Mouse (Mus musculus) cerebellum, adult 2 months (tissue): ENCODE measurements around the gene Fbxl20. TPM values are rescaled to one million over a fixed set of nuclear protein-coding genes. Genes with fewer than 3 reads are reported as not detected.
"Not testable (repeated sequence)": the region's sequence is repeated elsewhere in the genome, so short reads cannot be mapped to it uniquely, and the experiment has no call there.

Experiments
- DNase-seq, 2 experiments: peaks; one replicate each; pipeline ENCODE4 v3.0.0; 2021
- H3K27ac ChIP-seq: fragments of 200-500 bp; 2 replicates; pipeline ENCODE4 v1.5.1; 2012; ENCODE audit warnings: low read length, control low read depth, inconsistent platforms; ENCODE audit not compliant: insufficient read depth
- H3K27me3 ChIP-seq: fragments of 200-500 bp; 2 replicates; pipeline ENCODE4 v1.6.1; 2012; ENCODE audit warnings: inconsistent platforms, mild to moderate bottlenecking, low read length, moderate library complexity; ENCODE audit not compliant: control insufficient read depth, insufficient read depth
- H3K4me1 ChIP-seq: fragments of 200-500 bp; 2 replicates; pipeline ENCODE4 v1.6.1; 2011; ENCODE audit warnings: low read length; ENCODE audit not compliant: control insufficient read depth, insufficient read depth
- H3K4me3 ChIP-seq: fragments of 200-500 bp; replicated peaks from 2 replicates; pipeline ENCODE3; 2011; ENCODE audit warnings: mild to moderate bottlenecking, low read depth, low read length, control low read depth; ENCODE audit not compliant: insufficient read depth
- CTCF ChIP-seq: fragments of 200-500 bp; IDR thresholded peaks from 2 replicates; pipeline ENCODE4 v1.5.1; 2011; ENCODE audit warnings: low read depth, mild to moderate bottlenecking, control low read depth, low read length, moderate library complexity, borderline replicate concordance; ENCODE audit not compliant: insufficient read depth
- POLR2A ChIP-seq: fragments of 200-500 bp; IDR thresholded peaks from 2 replicates; pipeline ENCODE4 v1.6.1; 2011; ENCODE audit warnings: low read length, control low read depth, borderline replicate concordance; ENCODE audit not compliant: insufficient read depth
- WGBS: fragments of 180-500 bp; shearing (Covaris S2); methylation state at CpG from one replicate; pipeline ENCODE4 v1.1.7; 2018; 5-methylcytosine and 5-hydroxymethylcytosine counted together
- polyA plus RNA-seq: library from polyadenylated mRNA; depleted of rRNA; stranded (reverse); fragments of >200 nt; gene quantifications from 2 replicates; pipeline ENCODE4 v1.2.3, GENCODE M21; 2012; rRNA removed

Gene Fbxl20
- 23.0 and 25.1 TPM in 2 replicates for polyA plus RNA-seq

DNA sequence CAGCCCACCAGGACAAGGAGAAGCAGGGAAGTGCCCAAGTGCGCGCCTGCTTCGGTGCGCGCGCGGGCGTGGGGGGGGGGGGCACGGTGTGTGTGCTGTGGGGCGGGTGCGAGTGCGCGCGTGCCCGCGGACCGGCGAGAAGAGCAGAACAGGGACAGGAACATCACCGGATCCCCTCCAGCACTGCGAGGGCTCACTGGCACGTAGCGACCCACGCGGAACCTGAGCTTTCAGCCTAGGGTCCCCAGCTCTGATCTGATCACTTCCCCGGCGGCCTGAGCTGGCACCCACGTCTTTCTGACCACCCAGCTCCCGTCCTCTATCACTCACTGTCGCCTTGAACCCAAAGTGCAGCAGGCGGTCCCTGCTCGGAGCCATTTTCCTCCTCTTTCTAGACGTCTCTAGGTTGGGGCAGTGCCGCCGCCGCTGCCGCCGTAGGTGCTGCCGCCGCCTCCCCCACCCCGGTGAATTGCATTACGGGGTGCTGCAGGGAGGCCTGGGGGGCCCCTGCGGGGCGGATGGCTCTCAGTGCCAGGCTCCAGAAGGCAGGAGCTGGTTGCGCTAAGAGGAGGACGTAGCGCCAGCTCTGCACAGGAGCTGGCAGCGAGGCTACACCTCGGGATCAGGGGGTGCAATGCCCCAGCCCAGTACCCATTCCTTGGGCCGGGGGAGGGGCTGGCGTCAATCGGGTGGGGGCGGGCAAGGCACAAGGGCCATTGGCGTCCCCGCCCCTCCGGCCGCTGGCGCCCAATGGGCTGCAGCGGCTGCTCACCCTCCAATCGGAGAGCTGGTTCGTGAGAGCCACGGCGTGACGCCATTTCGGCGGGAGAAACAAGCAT lies at the start of gene Fbxl20:
Gene Fbxl20, minus strand, starts transcription at position 618 of the 839 bp plus-strand sequence.
- Histone ChIP-seq H3K4me3 (peak within 1 kb of the TSS; percentile 84), H3K27me3 (no peaks in the 10 kb centered on the region), H3K4me1 (peaks cover 8% of the 10 kb centered on the region; the same call in 1 of the 2 replicates), H3K27ac (peak within 1 kb of the TSS; percentile 82)
- WGBS: under 1% methylated on average over 62 of the region's 65 CpGs
- TF ChIP-seq POLR2A (peak; percentile 30; the same call in 1 of the 2 replicates), CTCF (no peak)
- DNase-seq: peak; percentile 88 to 94

- H3K27me3 ChIP-seq: no peaks in the 10 kb centered on the region
These were observed 43.0 kb upstream of the Fbxl20 start, which contains the start of gene Med1 for GRCm38 (mm10) chr11:98192901-98193805. TSS of gene Med1 (minus strand) at chr11:98193293.

DNA sequence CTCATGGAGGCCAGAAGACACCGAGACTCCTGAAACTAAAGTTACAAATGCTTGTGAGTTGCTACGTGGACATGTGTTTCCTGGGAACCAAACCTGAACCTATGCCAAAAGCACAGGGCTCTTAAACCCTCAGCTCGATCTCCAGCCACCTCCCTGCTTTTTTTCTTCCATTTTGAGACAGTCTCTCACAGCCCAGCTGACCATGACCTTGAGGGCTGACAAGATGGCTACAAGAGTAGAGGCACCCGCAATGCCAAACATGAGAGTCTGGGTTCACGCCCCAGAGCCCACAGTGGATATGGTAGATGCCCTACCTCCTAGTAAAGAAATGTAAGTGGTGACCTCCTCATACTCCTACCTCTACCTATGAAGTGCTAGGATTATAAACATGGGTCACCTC lies 40.6 kb upstream of the Fbxl20 start:
- WGBS: 48% methylated on average over 5 of the region's 5 CpGs
- no peak for DNase-seq
- H3K27me3 ChIP-seq: no peaks in the 10 kb centered on the region
- no peak overlapping the region for H3K4me3 ChIP-seq
- no peaks in the 10 kb centered on the region for H3K4me1 ChIP-seq
- TF ChIP-seq CTCF (no peak), POLR2A (no peak)
- H3K27ac ChIP-seq: no peak overlapping the region

More at GRCm38 (mm10) chr11:98192901-98193805, 43.0 kb upstream of the Fbxl20 start, which contains the start of gene Med1:
- TF ChIP-seq CTCF (no peak), POLR2A (peak; percentile 81; the same call in 1 of the 2 replicates)
- DNase-seq: peak; percentile 88 to 91
- Histone ChIP-seq H3K4me3 (peak within 1 kb of the TSS; percentile 72), H3K27ac (peak within 1 kb of the TSS; percentile 49; the same call in 1 of the 2 replicates), H3K4me1 (no peaks in the 10 kb centered on the region)
- under 1% methylated on average over 51 of the region's 53 CpGs for WGBS

- TF ChIP-seq POLR2A (no peak), CTCF (no peak)
- H3K27ac ChIP-seq: no peak overlapping the region
- no peak for DNase-seq
- H3K27me3 ChIP-seq: no peaks in the 10 kb centered on the region
- 92% methylated on average over 9 of the region's 9 CpGs for WGBS
- H3K4me3 ChIP-seq: no peak overlapping the region
- no peaks in the 10 kb centered on the region for H3K4me1 ChIP-seq
These were observed 37.6 kb upstream of the Fbxl20 start for GRCm38 (mm10) chr11:98187640-98188395.

GRCm38 (mm10) chr11:98182149-98182548 lies 31.9 kb upstream of the Fbxl20 start:
- not testable (repeated sequence) for H3K4me3 ChIP-seq, H3K27me3 ChIP-seq, H3K4me1 ChIP-seq, DNase-seq, H3K27ac ChIP-seq
- 70% methylated on average over 3 of the region's 3 CpGs for WGBS

DNA sequence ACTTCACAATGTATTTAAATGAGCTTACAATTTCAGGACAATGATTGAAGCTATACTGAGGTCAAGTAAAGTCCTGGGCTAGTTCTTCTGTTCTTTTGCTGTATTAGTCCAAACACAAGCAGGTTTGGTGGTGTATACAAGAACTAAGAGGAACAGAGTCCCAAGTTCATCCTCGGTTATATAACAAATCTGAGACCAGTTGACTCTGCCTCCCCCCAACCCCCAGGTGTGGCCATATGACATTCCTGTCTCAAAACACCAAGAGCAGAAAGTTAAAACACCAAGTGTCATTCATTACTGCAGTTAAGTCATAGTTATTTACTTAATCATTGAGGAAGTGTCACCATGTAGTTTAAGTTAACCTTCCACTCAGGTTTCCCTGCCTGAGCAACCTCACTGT lies 18.2 kb upstream of the Fbxl20 start:
- TF ChIP-seq CTCF (no peak), POLR2A (no peak)
- Histone ChIP-seq H3K4me3 (no peak overlapping the region), H3K4me1 (no peaks in the 10 kb centered on the region), H3K27ac (no peak overlapping the region), H3K27me3 (no peaks in the 10 kb centered on the region)
- 87% methylated on average over 1 of the region's 1 CpGs for WGBS
- no peak for DNase-seq

GRCm38 (mm10) chr11:98155094-98155493 lies 4.9 kb upstream of the Fbxl20 start:
- no peaks in the 10 kb centered on the region for H3K27me3 ChIP-seq
- no peak for DNase-seq
- H3K27ac ChIP-seq: no peak overlapping the region
- no peaks in the 10 kb centered on the region for H3K4me1 ChIP-seq
- no peak overlapping the region for H3K4me3 ChIP-seq
- WGBS: 73% methylated on average over 6 of the region's 6 CpGs
- TF ChIP-seq POLR2A (no peak), CTCF (no peak)
